Mouse (Mus musculus) hematopoietic stem cell, adult 5-6 weeks (primary cell): ENCODE data around the gene Nckap5. TPM values are rescaled to one million over a fixed set of nuclear protein-coding genes. Genes with fewer than 3 reads are reported as not detected.

Experiments used
- ATAC-seq, 2 experiments: fragments of 125-278 bp in 1 of 2; replicated peaks in 1 of 2; 2 replicates each; pipeline ENCODE4 v1.8.0; 2016 to 2017; ENCODE audit warnings: inconsistent platforms in 2 of 2, mild to moderate bottlenecking in 2 of 2, moderate number of reproducible peaks in 2 of 2, low read depth in 1 of 2, moderate TSS enrichment in 1 of 2; ENCODE audit not compliant: low FRiP score in 2 of 2, poor library complexity in 2 of 2, severe bottlenecking in 2 of 2, insufficient read depth in 1 of 2, low TSS enrichment in 1 of 2
- total RNA-seq: library from RNA; stranded (forward); fragments of 172-1452, 232-1000 nt; gene quantifications from 2 replicates; pipeline ENCODE4 v1.2.3, GENCODE M21; 2017

Gene Nckap5
- total RNA-seq, 1 experiment from 2014 or later, result not detected

GRCm38 (mm10) chr1:126606189-126607080 lies 224.2 kb downstream of the Nckap5 start:
- no peak for ATAC-seq

- ATAC-seq, result no peak
These were observed 226.0 kb downstream of the Nckap5 start for GRCm38 (mm10) chr1:126604551-126604950.

GRCm38 (mm10) chr1:126603771-126604515 lies 226.7 kb downstream of the Nckap5 start:
- ATAC-seq, result no peak

- ATAC-seq, result no peak
These were observed 230.0 kb downstream of the Nckap5 start for GRCm38 (mm10) chr1:126600596-126600995.

- ATAC-seq, result no peak
These were observed 233.2 kb downstream of the Nckap5 start for GRCm38 (mm10) chr1:126597376-126597775.

- ATAC-seq, result no peak
These were observed 235.8 kb downstream of the Nckap5 start for GRCm38 (mm10) chr1:126594796-126595195.

GRCm38 (mm10) chr1:126593044-126593805 lies 237.4 kb downstream of the Nckap5 start:
- ATAC-seq, result no peak

GRCm38 (mm10) chr1:126590911-126591310 lies 239.7 kb downstream of the Nckap5 start:
- no peak for ATAC-seq

GRCm38 (mm10) chr1:126578163-126578562 lies 252.4 kb downstream of the Nckap5 start:
- no peak for ATAC-seq

GRCm38 (mm10) chr1:126574295-126574694 lies 256.3 kb downstream of the Nckap5 start:
- ATAC-seq, result no peak

- no peak for ATAC-seq
These were observed 256.9 kb downstream of the Nckap5 start for GRCm38 (mm10) chr1:126573714-126574113.

GRCm38 (mm10) chr1:126573097-126573496 lies 257.5 kb downstream of the Nckap5 start:
- no peak for ATAC-seq

- ATAC-seq, result peak; percentile 53 to 71; a peak in 3 of 4 replicates
These were observed 260.9 kb downstream of the Nckap5 start for GRCm38 (mm10) chr1:126569611-126570238.

GRCm38 (mm10) chr1:126568520-126569197 lies 261.9 kb downstream of the Nckap5 start:
- ATAC-seq, result no peak; a peak in 1 of 4 replicates

- no peak for ATAC-seq
These were observed 265.4 kb downstream of the Nckap5 start for GRCm38 (mm10) chr1:126565151-126565725.

GRCm38 (mm10) chr1:126560931-126561330 lies 269.7 kb downstream of the Nckap5 start:
- no peak for ATAC-seq
